Mouse (Mus musculus): ENCODE results near the gene Fads1. TPM values are rescaled to one million over a fixed set of nuclear protein-coding genes. Genes with fewer than 3 reads are reported as not detected.

Fads1 gene
- polyA plus RNA-seq, 1 experiment from 2014 or later = 54.6 TPM

DNA sequence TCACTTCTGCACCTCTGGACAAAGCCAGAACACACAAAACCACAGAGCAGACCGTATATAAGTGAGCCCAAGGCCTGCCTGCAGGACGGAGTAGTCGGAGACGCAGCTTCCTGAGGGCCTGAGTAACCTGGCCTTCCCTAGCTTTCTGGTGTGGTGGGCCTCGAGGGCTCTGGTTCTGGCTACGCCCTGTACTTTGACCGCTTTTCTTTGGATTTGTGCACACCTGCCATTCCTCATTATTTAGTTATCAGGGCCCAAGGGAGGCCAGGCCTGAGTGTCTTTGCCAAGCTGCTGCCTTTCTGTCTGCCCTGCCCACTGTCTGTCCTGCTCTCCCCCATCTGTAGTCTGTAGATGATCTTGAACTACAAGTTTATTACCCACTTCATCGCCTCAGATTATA lies 7.3 kb downstream of the Fads1 start:
- TF ChIP-seq CTCF (IDR thresholded peaks at IDR 0.05; ENCODE audit: low read depth) = no peak
- 92% methylated on average over 8 of the region's 8 CpGs for WGBS
- DNase-seq (ENCODE audit: low spot score) = no peak
- ATAC-seq (replicated peaks; ENCODE audit: low FRiP score, low read depth) = no peak
- Histone ChIP-seq H3K27ac (no peak overlapping the region), H3K9ac (ENCODE audit: low read depth, low read length) (no peak overlapping the region), H3K27me3 (ENCODE audit: insufficient read depth, low read length) (no peaks in the 10 kb centered on the region), H3K4me2 (ENCODE audit: low read length) (no peak overlapping the region), H3K4me3 (replicated peaks; ENCODE audit: low read depth, low read length) (no peak overlapping the region), H3K9me3 (replicated peaks; ENCODE audit: low read length) (no peaks in the 10 kb centered on the region), H3K4me1 (replicated peaks; ENCODE audit: insufficient read depth, low read length) (no peaks in the 10 kb centered on the region), H3K36me3 (ENCODE audit: insufficient read depth, low read length) (peaks cover 36% of the 10 kb centered on the region)

DNA sequence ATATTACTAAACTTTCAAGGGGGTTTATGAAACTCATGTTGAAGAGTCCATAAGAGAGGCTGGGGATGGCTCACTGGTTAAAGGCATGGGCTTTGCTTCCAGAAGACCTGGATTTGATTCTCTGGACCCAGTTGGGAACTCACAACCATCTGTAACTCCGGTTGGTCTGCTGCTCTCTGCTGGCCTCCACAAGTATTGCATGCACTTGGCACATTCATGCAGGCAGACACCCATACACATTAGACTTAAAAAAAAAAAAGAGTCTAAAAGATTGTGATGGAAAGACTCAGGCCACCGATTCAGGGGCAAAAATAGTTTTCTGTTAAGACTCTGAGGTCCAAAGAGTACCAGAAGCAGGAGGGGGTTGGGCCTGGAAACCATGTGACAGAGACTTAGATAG lies 8.1 kb downstream of the Fads1 start:
- Histone ChIP-seq H3K9ac (ENCODE audit: low read depth, low read length) (no peak overlapping the region), H3K27ac (no peak overlapping the region), H3K4me3 (replicated peaks; ENCODE audit: low read depth, low read length) (no peak overlapping the region), H3K9me3 (replicated peaks; ENCODE audit: low read length) (no peaks in the 10 kb centered on the region), H3K27me3 (ENCODE audit: insufficient read depth, low read length) (no peaks in the 10 kb centered on the region), H3K4me1 (replicated peaks; ENCODE audit: insufficient read depth, low read length) (no peaks in the 10 kb centered on the region), H3K4me2 (ENCODE audit: low read length) (no peak overlapping the region), H3K36me3 (ENCODE audit: insufficient read depth, low read length) (peaks cover 40% of the 10 kb centered on the region)
- peak; percentile 70 for DNase-seq (ENCODE audit: low spot score)
- 50% methylated on average over 2 of the region's 2 CpGs for WGBS
- TF ChIP-seq CTCF (IDR thresholded peaks at IDR 0.05; ENCODE audit: low read depth) = peak; percentile 84
- no peak for ATAC-seq (replicated peaks; ENCODE audit: low FRiP score, low read depth)

DNA sequence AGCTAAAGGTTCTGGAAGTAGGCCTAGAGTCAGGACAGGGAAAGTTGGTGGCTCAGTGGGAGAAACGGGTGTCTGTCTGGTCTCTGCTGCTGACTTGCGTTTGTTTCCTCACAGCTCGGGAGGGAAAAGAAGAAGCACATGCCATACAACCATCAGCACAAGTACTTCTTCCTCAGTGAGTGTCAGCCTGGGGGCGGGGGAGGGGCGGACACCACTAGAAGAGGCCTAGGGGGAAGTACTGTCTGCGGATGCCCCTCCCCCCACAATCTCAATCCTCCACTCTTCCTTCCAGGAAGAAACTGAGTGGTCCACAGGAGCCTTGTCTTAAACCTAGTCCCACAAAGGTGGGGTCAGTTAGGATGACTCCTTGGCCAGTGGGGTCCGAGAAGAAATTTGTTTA lies 8.6 kb downstream of the Fads1 start:
- H3K4me3 ChIP-seq (replicated peaks; ENCODE audit: low read depth, low read length) = no peak overlapping the region
- H3K4me2 ChIP-seq (ENCODE audit: low read length) = no peak overlapping the region
- DNase-seq (ENCODE audit: low spot score) = no peak
- no peaks in the 10 kb centered on the region for H3K27me3 ChIP-seq (ENCODE audit: insufficient read depth, low read length)
- no peak overlapping the region for H3K27ac ChIP-seq
- peaks cover 38% of the 10 kb centered on the region for H3K36me3 ChIP-seq (ENCODE audit: insufficient read depth, low read length)
- no peaks in the 10 kb centered on the region for H3K9me3 ChIP-seq (replicated peaks; ENCODE audit: low read length)
- no peak for ATAC-seq (replicated peaks; ENCODE audit: low FRiP score, low read depth)
- TF ChIP-seq CTCF (IDR thresholded peaks at IDR 0.05; ENCODE audit: low read depth) = no peak
- 76% methylated on average over 7 of the region's 7 CpGs for WGBS
- no peaks in the 10 kb centered on the region for H3K4me1 ChIP-seq (replicated peaks; ENCODE audit: insufficient read depth, low read length)
- H3K9ac ChIP-seq (ENCODE audit: low read depth, low read length) = no peak overlapping the region

DNA sequence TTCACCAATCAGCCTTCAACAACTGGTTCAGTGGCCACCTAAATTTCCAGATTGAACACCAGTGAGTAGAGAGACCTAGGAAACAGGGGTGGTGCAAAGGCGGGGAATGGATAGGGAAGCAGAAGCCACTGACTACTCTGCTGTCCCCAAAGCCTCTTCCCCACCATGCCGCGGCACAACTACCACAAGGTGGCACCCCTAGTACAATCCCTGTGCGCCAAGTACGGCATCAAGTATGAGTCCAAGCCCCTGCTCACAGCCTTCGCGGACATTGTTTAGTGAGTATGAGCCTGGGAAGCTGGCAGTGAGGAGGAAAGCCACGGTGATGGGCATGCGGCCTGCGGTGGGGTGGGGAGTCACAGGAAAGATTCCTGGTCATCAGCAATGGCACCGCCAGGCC lies 11.6 kb downstream of the Fads1 start:
- H3K36me3 ChIP-seq (ENCODE audit: insufficient read depth, low read length) = peaks cover 33% of the 10 kb centered on the region
- DNase-seq (ENCODE audit: low spot score) (no peak), ATAC-seq (replicated peaks; ENCODE audit: low FRiP score, low read depth) (no peak)

DNA sequence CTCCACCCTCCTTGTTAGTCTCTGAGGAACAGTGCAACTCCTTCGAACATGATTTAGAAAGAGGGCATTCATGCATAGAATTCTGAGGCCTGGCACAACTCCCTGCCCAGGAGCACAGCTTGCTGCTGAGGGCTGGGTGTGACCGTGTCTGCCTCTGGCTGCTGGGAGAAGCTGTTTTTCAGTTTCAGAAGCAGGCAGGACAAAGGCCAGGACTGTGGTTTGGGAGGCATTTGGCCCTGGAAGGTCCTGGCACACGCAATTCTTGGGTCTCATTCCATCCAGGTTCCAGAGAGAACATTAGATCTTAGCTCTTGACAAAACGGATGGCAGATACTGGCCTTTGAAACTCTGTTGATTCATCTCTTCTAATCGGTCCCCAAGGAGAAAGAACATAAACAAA lies 12.6 kb downstream of the Fads1 start:
- Histone ChIP-seq H3K4me2 (ENCODE audit: low read length) (no peak overlapping the region), H3K4me3 (replicated peaks; ENCODE audit: low read depth, low read length) (no peak overlapping the region), H3K27ac (no peak overlapping the region), H3K36me3 (ENCODE audit: insufficient read depth, low read length) (peaks cover 41% of the 10 kb centered on the region), H3K4me1 (replicated peaks; ENCODE audit: insufficient read depth, low read length) (no peaks in the 10 kb centered on the region), H3K27me3 (ENCODE audit: insufficient read depth, low read length) (no peaks in the 10 kb centered on the region), H3K9ac (ENCODE audit: low read depth, low read length) (no peak overlapping the region), H3K9me3 (replicated peaks; ENCODE audit: low read length) (no peaks in the 10 kb centered on the region)
- TF ChIP-seq CTCF (IDR thresholded peaks at IDR 0.05; ENCODE audit: low read depth) = no peak
- WGBS = 57% methylated on average over 5 of the region's 5 CpGs
- no peak for ATAC-seq (replicated peaks; ENCODE audit: low FRiP score, low read depth)
- no peak for DNase-seq (ENCODE audit: low spot score)

More for the DNA sequence above, 11.6 kb downstream of the Fads1 start:
- TF ChIP-seq CTCF (IDR thresholded peaks at IDR 0.05; ENCODE audit: low read depth) = no peak; the same call in 1 of the 2 replicates
- no peaks in the 10 kb centered on the region for H3K4me1 ChIP-seq (replicated peaks; ENCODE audit: insufficient read depth, low read length)
- H3K27ac ChIP-seq = no peak overlapping the region
- no peak overlapping the region for H3K9ac ChIP-seq (ENCODE audit: low read depth, low read length)
- H3K27me3 ChIP-seq (ENCODE audit: insufficient read depth, low read length) = no peaks in the 10 kb centered on the region
- no peak overlapping the region for H3K4me3 ChIP-seq (replicated peaks; ENCODE audit: low read depth, low read length)
- no peaks in the 10 kb centered on the region for H3K9me3 ChIP-seq (replicated peaks; ENCODE audit: low read length)
- H3K4me2 ChIP-seq (ENCODE audit: low read length) = no peak overlapping the region
- WGBS = 89% methylated on average over 11 of the region's 11 CpGs

DNA sequence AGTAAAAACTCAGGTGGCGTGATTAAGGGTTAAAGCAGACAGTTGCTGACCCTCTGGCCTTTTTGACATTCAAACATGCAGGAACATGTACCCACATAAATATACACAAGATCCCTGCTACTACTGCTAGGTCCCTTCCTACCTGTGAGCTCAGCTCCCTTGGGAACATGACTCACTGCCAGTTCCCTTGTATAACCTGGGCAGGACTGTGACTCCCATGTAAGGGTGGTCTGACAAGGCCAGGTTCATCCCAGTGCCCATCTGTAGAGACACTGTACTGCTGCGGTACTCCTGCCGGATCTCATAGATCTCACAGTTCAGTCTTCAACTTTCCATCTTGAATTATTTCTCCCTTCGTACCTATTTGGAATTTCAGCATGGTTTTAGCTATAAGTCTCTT lies 14.4 kb downstream of the Fads1 start:
- Histone ChIP-seq H3K27me3 (ENCODE audit: insufficient read depth, low read length) (no peaks in the 10 kb centered on the region), H3K4me2 (ENCODE audit: low read length) (no peak overlapping the region), H3K4me3 (replicated peaks; ENCODE audit: low read depth, low read length) (no peak overlapping the region), H3K9ac (ENCODE audit: low read depth, low read length) (no peak overlapping the region), H3K4me1 (replicated peaks; ENCODE audit: insufficient read depth, low read length) (no peaks in the 10 kb centered on the region), H3K27ac (no peak overlapping the region), H3K36me3 (ENCODE audit: insufficient read depth, low read length) (peaks cover 42% of the 10 kb centered on the region), H3K9me3 (replicated peaks; ENCODE audit: low read length) (no peaks in the 10 kb centered on the region)
- DNase-seq (ENCODE audit: low spot score) = no peak
- TF ChIP-seq CTCF (IDR thresholded peaks at IDR 0.05; ENCODE audit: low read depth) = no peak
- WGBS = 91% methylated on average over 4 of the region's 4 CpGs
- ATAC-seq (replicated peaks; ENCODE audit: low FRiP score, low read depth) = no peak

DNA sequence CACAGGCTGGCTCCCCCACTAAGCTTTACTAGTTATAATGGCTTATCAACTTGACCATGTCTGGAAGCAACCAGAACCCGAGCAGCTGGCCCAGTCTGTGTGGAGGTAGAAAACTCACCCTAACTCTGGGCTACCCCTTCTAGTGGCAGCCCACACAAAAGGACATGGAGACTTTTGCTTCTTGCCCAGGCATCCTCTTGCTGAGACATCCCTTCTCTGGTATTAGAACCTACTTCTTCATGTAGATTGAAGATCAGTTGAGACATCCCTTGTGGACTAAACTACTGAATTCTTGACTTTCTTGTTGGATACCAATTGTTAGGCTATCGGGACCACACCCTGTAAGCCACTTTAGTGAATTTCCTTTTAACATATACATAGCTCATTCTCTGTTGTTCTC lies 15.6 kb downstream of the Fads1 start:
- DNase-seq (ENCODE audit: low spot score) (no peak), ATAC-seq (replicated peaks; ENCODE audit: low FRiP score, low read depth) (no peak)
- Histone ChIP-seq H3K4me3 (replicated peaks; ENCODE audit: low read depth, low read length) (no peak overlapping the region), H3K9me3 (replicated peaks; ENCODE audit: low read length) (no peaks in the 10 kb centered on the region), H3K27ac (no peak overlapping the region), H3K27me3 (ENCODE audit: insufficient read depth, low read length) (no peaks in the 10 kb centered on the region), H3K4me1 (replicated peaks; ENCODE audit: insufficient read depth, low read length) (peaks cover 8% of the 10 kb centered on the region; the same call in 1 of the 2 replicates), H3K36me3 (ENCODE audit: insufficient read depth, low read length) (peaks cover 33% of the 10 kb centered on the region), H3K9ac (ENCODE audit: low read depth, low read length) (no peak overlapping the region), H3K4me2 (ENCODE audit: low read length) (no peak overlapping the region)
- no peak for TF ChIP-seq CTCF (IDR thresholded peaks at IDR 0.05; ENCODE audit: low read depth)
- WGBS = 79% methylated on average over 2 of the region's 2 CpGs

Data from kidney, postnatal 0 days (tissue).